Mouse (Mus musculus) intestine, embryonic 15.5 days (tissue): ENCODE measurements around the gene Gm44503. TPM values are rescaled to one million over a fixed set of nuclear protein-coding genes. Genes with fewer than 3 reads are reported as not detected.

Experiments
- ATAC-seq: fragments of 200-750 bp; cut with Nextera tagmentation; 2 replicates; pipeline ENCODE4 v1.8.0; 2017; ENCODE audit warnings: moderate TSS enrichment, moderate library complexity
- H3K27ac ChIP-seq: fragments of 300-500 bp; sonication (generic); 2 replicates; pipeline ENCODE4 v1.5.1; 2015; ENCODE audit warnings: mild to moderate bottlenecking, inconsistent platforms
- H3K27me3 ChIP-seq: fragments of 300-500 bp; sonication (generic); replicated peaks from 2 replicates; pipeline ENCODE4 v1.6.1; 2015; ENCODE audit warnings: inconsistent platforms
- H3K36me3 ChIP-seq: fragments of 300-500 bp; sonication (generic); 2 replicates; pipeline ENCODE4 v1.6.1; 2015; ENCODE audit warnings: inconsistent platforms
- H3K4me1 ChIP-seq: fragments of 300-500 bp; sonication (generic); replicated peaks from 2 replicates; pipeline ENCODE4 v1.6.1; 2015; ENCODE audit warnings: inconsistent platforms
- H3K4me2 ChIP-seq: fragments of 300-500 bp; sonication (generic); replicated peaks from 2 replicates; pipeline ENCODE4 v1.6.1; 2015; ENCODE audit warnings: mild to moderate bottlenecking, inconsistent platforms
- H3K4me3 ChIP-seq: fragments of 300-500 bp; sonication (generic); replicated peaks from 2 replicates; pipeline ENCODE4 v1.5.1; 2015; ENCODE audit warnings: inconsistent platforms
- H3K9ac ChIP-seq: fragments of 300-500 bp; sonication (generic); 2 replicates; pipeline ENCODE4 v1.6.1; 2015; ENCODE audit warnings: inconsistent platforms
- H3K9me3 ChIP-seq: fragments of 300-500 bp; sonication (generic); 2 replicates; pipeline ENCODE4 v1.6.1; 2016; ENCODE audit warnings: inconsistent platforms
- WGBS: fragments of 180-500 bp; shearing (Covaris S2); methylation state at CpG from one replicate; pipeline ENCODE4 v1.1.7; 2015; 5-methylcytosine and 5-hydroxymethylcytosine counted together
- polyA plus RNA-seq: library from polyadenylated mRNA; unstranded; fragments of >200 nt; fragmentation: Nextera tagmentation; extraction: Ambion mirVana; gene quantifications from 2 replicates; pipeline ENCODE4 v1.2.1, GENCODE M21; 2015

The Gm44503 gene
- polyA plus RNA-seq, 1 experiment from 2014 or later, result not detected

DNA sequence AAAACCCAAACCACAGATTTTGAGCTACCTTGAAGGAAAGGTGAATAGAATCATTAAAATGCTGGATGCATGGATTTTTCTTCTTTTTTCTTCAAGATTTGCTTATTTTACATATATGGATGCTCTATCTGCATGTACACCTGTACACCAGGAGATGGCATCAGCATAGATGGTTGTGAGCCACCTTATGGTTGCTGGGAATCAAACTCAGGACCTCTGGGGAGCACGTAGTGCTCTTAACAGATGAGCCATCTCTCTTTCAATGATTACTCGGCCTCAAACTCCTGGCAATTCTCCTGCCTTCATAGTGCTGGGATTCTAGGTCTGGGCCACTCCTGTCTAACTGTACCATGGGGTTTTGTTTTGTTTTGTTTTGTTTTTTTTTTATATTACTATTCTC lies 24.4 kb downstream of the Gm44503 start:
- no peaks in the 10 kb centered on the region for H3K27me3 ChIP-seq
- peaks cover 5% of the 10 kb centered on the region for H3K4me1 ChIP-seq
- no peak overlapping the region for H3K9ac ChIP-seq
- WGBS, result 64% methylated on average over 2 of the region's 2 CpGs
- H3K9me3 ChIP-seq, result no peaks in the 10 kb centered on the region
- H3K27ac ChIP-seq, result no peak overlapping the region
- no peak overlapping the region for H3K4me3 ChIP-seq
- H3K4me2 ChIP-seq, result no peak overlapping the region
- H3K36me3 ChIP-seq, result no peaks in the 10 kb centered on the region
- ATAC-seq, result no peak

- H3K9me3 ChIP-seq, result no peaks in the 10 kb centered on the region
- WGBS, result under 1% methylated on average over 88 of the region's 88 CpGs
- H3K27ac ChIP-seq, result peak within 1 kb of the TSS; percentile 66
- peak within 1 kb of the TSS; percentile 98 for H3K4me3 ChIP-seq
- H3K36me3 ChIP-seq, result no peaks in the 10 kb centered on the region
- H3K4me2 ChIP-seq, result peak within 1 kb of the TSS; percentile 92
- peak; percentile 100 for ATAC-seq
- no peaks in the 10 kb centered on the region for H3K27me3 ChIP-seq
- peak within 1 kb of the TSS; percentile 73 for H3K9ac ChIP-seq
- peaks cover 5% of the 10 kb centered on the region for H3K4me1 ChIP-seq
Measured at GRCm38 (mm10) chr9:72985250-72986220, 26.9 kb downstream of the Gm44503 start, which contains the start of the genes Ccpg1os and Ccpg1. Gene Ccpg1os (minus strand): TSS chr9:72985382. Gene Ccpg1 (plus strand): TSS chr9:72985429.

DNA sequence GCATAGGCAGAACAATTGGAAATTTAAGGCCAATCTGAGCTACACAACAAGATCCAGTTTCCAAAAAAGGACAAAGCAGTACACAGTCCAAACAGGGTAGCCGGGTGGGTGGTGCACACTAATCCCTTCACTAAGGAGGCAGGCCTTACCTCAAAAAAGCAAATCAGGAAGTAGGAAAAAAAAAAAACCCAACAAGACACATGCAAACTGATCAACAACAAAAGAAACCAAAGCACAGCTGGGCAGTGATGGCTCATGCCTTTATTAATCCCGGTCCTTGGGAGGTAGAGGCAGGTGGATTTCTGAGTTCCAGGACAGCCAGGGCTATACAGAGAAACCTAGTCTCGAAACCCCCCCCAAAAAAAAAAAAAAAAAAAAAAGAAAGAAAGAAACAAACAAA lies 29.1 kb downstream of the Gm44503 start:
- Histone ChIP-seq H3K4me3 (no peak overlapping the region), H3K36me3 (no peaks in the 10 kb centered on the region), H3K9me3 (no peaks in the 10 kb centered on the region), H3K4me2 (no peak overlapping the region), H3K27me3 (no peaks in the 10 kb centered on the region), H3K27ac (no peak overlapping the region), H3K4me1 (peaks cover 5% of the 10 kb centered on the region), H3K9ac (no peak overlapping the region)
- WGBS, result 69% methylated on average over 3 of the region's 3 CpGs
- ATAC-seq, result no peak

DNA sequence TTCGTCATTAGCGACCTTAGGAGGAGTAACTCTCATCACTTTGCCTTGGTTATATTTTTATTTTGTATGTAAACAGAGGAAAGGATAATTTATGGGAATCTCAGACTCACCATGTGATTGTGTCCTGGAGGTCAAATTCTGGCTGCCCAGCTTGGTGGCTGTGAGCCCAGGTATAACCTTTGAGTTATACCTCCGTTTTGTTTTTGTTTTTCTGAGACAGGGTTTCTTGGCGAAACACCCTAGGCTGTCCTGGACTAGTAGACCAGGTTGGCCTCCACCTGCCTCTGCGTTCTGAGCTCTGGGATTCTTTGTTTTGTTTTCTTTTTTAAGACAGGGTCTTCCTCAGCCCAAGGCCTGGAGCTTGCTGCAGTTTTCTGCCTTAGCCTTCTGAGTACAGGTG lies 30.1 kb downstream of the Gm44503 start:
- WGBS, result 87% methylated on average over 5 of the region's 5 CpGs
- H3K36me3 ChIP-seq, result no peaks in the 10 kb centered on the region
- no peak overlapping the region for H3K9ac ChIP-seq
- H3K27ac ChIP-seq, result no peak overlapping the region
- H3K4me1 ChIP-seq, result peaks cover 5% of the 10 kb centered on the region
- no peak overlapping the region for H3K4me3 ChIP-seq
- H3K27me3 ChIP-seq, result no peaks in the 10 kb centered on the region
- ATAC-seq, result no peak
- no peaks in the 10 kb centered on the region for H3K9me3 ChIP-seq
- H3K4me2 ChIP-seq, result no peak overlapping the region

DNA sequence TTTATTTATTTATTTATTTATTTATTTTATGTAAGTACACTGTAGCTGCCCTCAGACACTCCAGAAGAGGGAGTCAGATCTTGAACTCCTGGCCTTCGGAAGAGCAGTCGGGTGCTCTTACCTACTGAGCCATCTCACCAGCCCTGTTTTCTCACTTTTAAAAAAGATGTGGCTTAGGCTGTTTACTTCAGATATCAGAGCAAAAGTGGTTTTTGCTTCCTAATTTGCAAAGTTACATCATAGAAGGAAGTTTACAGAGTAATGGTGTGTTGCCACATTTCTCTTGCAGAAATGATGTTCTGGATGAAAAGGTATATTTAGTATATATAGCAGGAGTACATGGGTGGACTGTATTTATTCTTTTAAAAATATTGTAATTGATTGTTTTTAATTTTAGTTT lies 32.8 kb downstream of the Gm44503 start:
- Histone ChIP-seq H3K4me1 (no peaks in the 10 kb centered on the region), H3K27me3 (no peaks in the 10 kb centered on the region), H3K4me2 (no peak overlapping the region), H3K9me3 (no peaks in the 10 kb centered on the region), H3K4me3 (no peak overlapping the region), H3K27ac (no peak overlapping the region), H3K9ac (no peak overlapping the region), H3K36me3 (no peaks in the 10 kb centered on the region)
- no peak for ATAC-seq
- WGBS, result 96% methylated on average over 2 of the region's 2 CpGs

DNA sequence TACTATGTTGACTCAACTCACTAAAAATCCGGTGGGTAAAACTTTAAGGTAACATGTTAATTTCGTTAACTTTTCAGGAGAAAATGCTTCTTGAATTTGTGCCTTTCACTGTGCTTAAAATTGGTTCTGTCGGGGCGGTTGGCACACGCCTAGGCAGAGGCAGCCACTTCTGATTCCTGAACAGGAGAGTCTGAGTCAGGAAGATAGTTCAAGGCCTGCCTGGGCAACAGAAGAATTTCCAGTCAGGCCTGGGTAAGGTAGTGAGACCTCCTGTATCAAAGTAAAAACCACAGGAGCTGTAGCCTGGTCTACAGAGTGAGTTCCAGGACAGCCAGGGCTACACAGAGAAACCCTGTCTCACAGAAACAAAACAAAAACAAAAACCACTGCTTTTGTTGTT lies 33.9 kb downstream of the Gm44503 start:
- 90% methylated on average over 5 of the region's 5 CpGs for WGBS
- Histone ChIP-seq H3K36me3 (no peaks in the 10 kb centered on the region), H3K27ac (no peak overlapping the region), H3K4me1 (no peaks in the 10 kb centered on the region), H3K27me3 (no peaks in the 10 kb centered on the region), H3K4me2 (no peak overlapping the region), H3K9ac (no peak overlapping the region), H3K9me3 (no peaks in the 10 kb centered on the region), H3K4me3 (no peak overlapping the region)
- ATAC-seq, result no peak

GRCm38 (mm10) chr9:72996167-72996566 lies 37.5 kb downstream of the Gm44503 start:
- ATAC-seq, result no peak
- Histone ChIP-seq H3K4me2 (no peak overlapping the region), H3K27ac (no peak overlapping the region)

GRCm38 (mm10) chr9:72996806-72997205 lies 38.2 kb downstream of the Gm44503 start:
- Histone ChIP-seq H3K36me3 (no peaks in the 10 kb centered on the region), H3K4me1 (no peaks in the 10 kb centered on the region), H3K27ac (no peak overlapping the region), H3K27me3 (no peaks in the 10 kb centered on the region), H3K9ac (no peak overlapping the region), H3K4me3 (no peak overlapping the region), H3K4me2 (no peak overlapping the region), H3K9me3 (no peaks in the 10 kb centered on the region)
- no peak for ATAC-seq
- 72% methylated on average over 7 of the region's 7 CpGs for WGBS

More at GRCm38 (mm10) chr9:72996167-72996566, 37.5 kb downstream of the Gm44503 start:
- H3K27me3 ChIP-seq, result no peaks in the 10 kb centered on the region
- H3K4me1 ChIP-seq, result no peaks in the 10 kb centered on the region
- H3K9ac ChIP-seq, result no peak overlapping the region
- no peaks in the 10 kb centered on the region for H3K9me3 ChIP-seq
- H3K36me3 ChIP-seq, result no peaks in the 10 kb centered on the region
- H3K4me3 ChIP-seq, result no peak overlapping the region

- no peaks in the 10 kb centered on the region for H3K9me3 ChIP-seq
- WGBS, result 66% methylated on average over 2 of the region's 2 CpGs
- no peak overlapping the region for H3K4me2 ChIP-seq
- no peaks in the 10 kb centered on the region for H3K4me1 ChIP-seq
- ATAC-seq, result no peak
- H3K27ac ChIP-seq, result no peak overlapping the region
- H3K27me3 ChIP-seq, result no peaks in the 10 kb centered on the region
- no peak overlapping the region for H3K4me3 ChIP-seq
- no peak overlapping the region for H3K9ac ChIP-seq
- no peaks in the 10 kb centered on the region for H3K36me3 ChIP-seq
Measured at GRCm38 (mm10) chr9:73000487-73000886, 41.8 kb downstream of the Gm44503 start.

DNA sequence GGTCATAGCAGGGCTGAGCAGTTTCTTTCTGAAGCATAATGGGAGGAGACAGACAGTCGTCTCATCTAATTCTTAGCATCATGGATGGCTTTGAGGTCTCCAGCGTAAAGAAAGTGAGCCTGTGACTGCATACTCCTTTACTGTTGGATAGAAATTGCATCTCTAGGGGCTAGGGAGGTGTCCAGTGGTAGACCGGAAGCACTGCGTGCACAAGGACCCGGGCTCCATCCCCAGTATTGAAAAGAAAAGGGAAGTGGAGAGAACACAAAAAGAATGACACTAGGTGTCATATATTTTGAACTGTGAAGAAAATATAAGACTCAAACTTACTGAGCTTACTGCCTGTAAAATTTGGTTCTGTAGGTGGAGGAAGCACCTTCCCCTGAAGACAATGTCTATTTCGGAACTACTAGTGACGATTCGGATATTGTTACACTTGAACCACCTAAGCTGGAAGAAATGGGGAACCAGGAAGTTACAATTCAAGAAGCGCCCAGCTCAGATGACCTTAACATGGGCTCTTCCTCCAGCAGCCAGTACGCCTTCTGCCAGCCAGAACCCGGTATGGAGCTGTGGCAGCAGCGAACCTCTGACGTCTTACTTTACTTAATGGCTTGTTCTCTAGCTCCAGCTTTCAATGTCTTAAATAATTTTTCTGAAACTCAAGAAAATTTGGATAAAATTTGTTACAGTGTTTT lies 42.8 kb downstream of the Gm44503 start:
- H3K4me1 ChIP-seq, result no peaks in the 10 kb centered on the region
- no peak overlapping the region for H3K4me2 ChIP-seq
- H3K27ac ChIP-seq, result no peak overlapping the region
- 89% methylated on average over 13 of the region's 13 CpGs for WGBS
- H3K36me3 ChIP-seq, result no peaks in the 10 kb centered on the region
- H3K4me3 ChIP-seq, result no peak overlapping the region
- no peak overlapping the region for H3K9ac ChIP-seq
- no peak for ATAC-seq
- H3K27me3 ChIP-seq, result no peaks in the 10 kb centered on the region
- no peaks in the 10 kb centered on the region for H3K9me3 ChIP-seq

DNA sequence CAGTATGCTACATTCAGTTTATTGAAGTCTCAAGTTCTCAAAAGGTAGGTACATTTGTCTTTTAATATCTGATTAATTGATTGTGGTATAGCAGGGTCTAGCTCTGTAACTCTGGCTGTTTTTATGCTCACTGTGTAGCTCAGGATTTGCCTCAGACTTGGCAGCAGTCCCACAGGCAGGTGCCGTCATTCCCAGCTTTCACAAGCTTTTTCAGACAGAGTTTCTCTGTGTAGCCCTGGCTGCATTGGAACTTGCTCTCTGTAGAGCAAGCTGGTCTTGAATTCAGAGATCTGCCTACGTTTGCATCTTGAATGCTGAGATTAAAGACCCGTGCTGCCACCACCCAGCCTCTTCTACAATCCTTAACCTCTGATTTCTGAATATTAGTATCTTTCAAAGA lies 43.5 kb downstream of the Gm44503 start:
- WGBS, result 66% methylated on average over 3 of the region's 3 CpGs
- Histone ChIP-seq H3K27me3 (no peaks in the 10 kb centered on the region), H3K4me2 (no peak overlapping the region), H3K4me1 (no peaks in the 10 kb centered on the region), H3K4me3 (no peak overlapping the region), H3K9ac (no peak overlapping the region), H3K36me3 (no peaks in the 10 kb centered on the region), H3K27ac (no peak overlapping the region), H3K9me3 (no peaks in the 10 kb centered on the region)
- ATAC-seq, result peak; percentile 56; the same call in 1 of the 2 replicates

DNA sequence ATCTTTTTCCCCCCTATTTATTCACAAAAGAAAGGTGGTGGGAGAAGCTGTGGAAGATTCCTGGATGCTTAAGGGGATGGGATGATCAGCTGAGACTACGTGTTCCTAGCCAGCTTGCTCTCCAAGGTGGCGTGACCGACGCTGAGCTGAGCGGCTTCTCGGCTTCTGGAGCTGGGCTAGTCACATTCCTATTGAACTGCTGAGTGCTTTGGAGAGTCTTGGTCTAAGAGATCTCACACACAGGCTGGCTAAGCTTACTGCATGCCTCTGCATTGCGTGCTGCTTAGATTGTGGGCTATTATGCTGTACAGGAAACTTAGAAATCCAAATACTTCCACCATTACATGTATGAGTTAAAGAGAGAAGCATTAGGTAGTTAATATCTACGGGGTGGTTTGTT lies 45.4 kb downstream of the Gm44503 start:
- no peaks in the 10 kb centered on the region for H3K27me3 ChIP-seq
- H3K4me3 ChIP-seq, result no peak overlapping the region
- H3K9ac ChIP-seq, result no peak overlapping the region
- no peak overlapping the region for H3K27ac ChIP-seq
- H3K9me3 ChIP-seq, result no peaks in the 10 kb centered on the region
- no peak for ATAC-seq
- no peak overlapping the region for H3K4me2 ChIP-seq
- WGBS, result 87% methylated on average over 8 of the region's 8 CpGs
- H3K4me1 ChIP-seq, result no peaks in the 10 kb centered on the region
- no peaks in the 10 kb centered on the region for H3K36me3 ChIP-seq
